Mouse (Mus musculus): ENCODE measurements around the gene Atp6v1a. TPM values are rescaled to one million over a fixed set of nuclear protein-coding genes. Genes with fewer than 3 reads are reported as not detected.

The Atp6v1a gene
- polyA plus RNA-seq, 1 experiment = 7.2 TPM

GRCm38 (mm10) chr16:44124713-44125112 lies 14.8 kb downstream of the Atp6v1a start:
- H3K36me3 ChIP-seq (ENCODE audit: control insufficient read depth, insufficient read depth, low read length) = no peaks in the 10 kb centered on the region
- no peak for DNase-seq (ENCODE audit: low read depth in 1 of 2, low spot score in 2 of 2)
- no peak overlapping the region for H3K4me3 ChIP-seq (ENCODE audit: extremely low read depth, insufficient read depth, insufficient read length)
- 0 out of 2 replicates have a peak, but pooled peaks cover 1% of the 10 kb centered on the region for H3K4me1 ChIP-seq (ENCODE audit: control insufficient read depth, insufficient read depth, insufficient read length)
- no peak overlapping the region for H3K27ac ChIP-seq (ENCODE audit: insufficient read depth, low read length)
- TF ChIP-seq POLR2A (IDR thresholded peaks at IDR 0.05; ENCODE audit: low read depth, low read length) (no peak), CTCF (IDR thresholded peaks at IDR 0.05; ENCODE audit: extremely low read depth, insufficient read depth, insufficient read length, insufficient replicate concordance) (no peak)
- H3K27me3 ChIP-seq (ENCODE audit: control insufficient read depth, insufficient read depth, low read length) = no peaks in the 10 kb centered on the region
- 67% methylated on average over 1 of the region's 1 CpGs for WGBS

GRCm38 (mm10) chr16:44123786-44124185 lies 15.7 kb downstream of the Atp6v1a start:
- Histone ChIP-seq H3K27me3 (ENCODE audit: control insufficient read depth, insufficient read depth, low read length) (no peaks in the 10 kb centered on the region), H3K4me3 (ENCODE audit: extremely low read depth, insufficient read depth, insufficient read length) (no peak overlapping the region), H3K27ac (ENCODE audit: insufficient read depth, low read length) (no peak overlapping the region), H3K36me3 (ENCODE audit: control insufficient read depth, insufficient read depth, low read length) (no peaks in the 10 kb centered on the region), H3K4me1 (ENCODE audit: control insufficient read depth, insufficient read depth, insufficient read length) (0 out of 2 replicates have a peak, but pooled peaks cover 3% of the 10 kb centered on the region)
- DNase-seq (ENCODE audit: low read depth in 1 of 2, low spot score in 2 of 2) = no peak
- TF ChIP-seq POLR2A (IDR thresholded peaks at IDR 0.05; ENCODE audit: low read depth, low read length) (no peak), CTCF (IDR thresholded peaks at IDR 0.05; ENCODE audit: extremely low read depth, insufficient read depth, insufficient read length, insufficient replicate concordance) (no peak)
- WGBS = 79% methylated on average over 2 of the region's 2 CpGs

GRCm38 (mm10) chr16:44122982-44123725 lies 16.4 kb downstream of the Atp6v1a start:
- no peaks in the 10 kb centered on the region for H3K27me3 ChIP-seq (ENCODE audit: control insufficient read depth, insufficient read depth, low read length)
- 90% methylated on average over 7 of the region's 7 CpGs for WGBS
- no peak for DNase-seq (ENCODE audit: low read depth in 1 of 2, low spot score in 2 of 2)
- no peak overlapping the region for H3K4me3 ChIP-seq (ENCODE audit: extremely low read depth, insufficient read depth, insufficient read length)
- H3K4me1 ChIP-seq (ENCODE audit: control insufficient read depth, insufficient read depth, insufficient read length) = 0 out of 2 replicates have a peak, but pooled peaks cover 3% of the 10 kb centered on the region
- no peak for TF ChIP-seq POLR2A (IDR thresholded peaks at IDR 0.05; ENCODE audit: low read depth, low read length)
- TF ChIP-seq CTCF (IDR thresholded peaks at IDR 0.05; ENCODE audit: extremely low read depth, insufficient read depth, insufficient read length, insufficient replicate concordance) = no peak
- H3K27ac ChIP-seq (ENCODE audit: insufficient read depth, low read length) = no peak overlapping the region
- no peaks in the 10 kb centered on the region for H3K36me3 ChIP-seq (ENCODE audit: control insufficient read depth, insufficient read depth, low read length)

- DNase-seq (ENCODE audit: low read depth in 1 of 2, low spot score in 2 of 2) = no peak
- no peak overlapping the region for H3K4me3 ChIP-seq (ENCODE audit: extremely low read depth, insufficient read depth, insufficient read length)
- H3K36me3 ChIP-seq (ENCODE audit: control insufficient read depth, insufficient read depth, low read length) = no peaks in the 10 kb centered on the region
- H3K4me1 ChIP-seq (ENCODE audit: control insufficient read depth, insufficient read depth, insufficient read length) = 0 out of 2 replicates have a peak, but pooled peaks cover 3% of the 10 kb centered on the region
- no peaks in the 10 kb centered on the region for H3K27me3 ChIP-seq (ENCODE audit: control insufficient read depth, insufficient read depth, low read length)
- TF ChIP-seq CTCF (IDR thresholded peaks at IDR 0.05; ENCODE audit: extremely low read depth, insufficient read depth, insufficient read length, insufficient replicate concordance) (no peak), POLR2A (IDR thresholded peaks at IDR 0.05; ENCODE audit: low read depth, low read length) (no peak)
- H3K27ac ChIP-seq (ENCODE audit: insufficient read depth, low read length) = no peak overlapping the region
- 87% methylated on average over 6 of the region's 6 CpGs for WGBS
Measured at GRCm38 (mm10) chr16:44122574-44122973, 16.9 kb downstream of the Atp6v1a start.

- H3K27ac ChIP-seq (ENCODE audit: insufficient read depth, low read length) = no peak overlapping the region
- TF ChIP-seq CTCF (IDR thresholded peaks at IDR 0.05; ENCODE audit: extremely low read depth, insufficient read depth, insufficient read length, insufficient replicate concordance) (no peak), POLR2A (IDR thresholded peaks at IDR 0.05; ENCODE audit: low read depth, low read length) (no peak)
- WGBS = 96% methylated on average over 6 of the region's 6 CpGs
Measured at GRCm38 (mm10) chr16:44122122-44122521, 17.4 kb downstream of the Atp6v1a start.

GRCm38 (mm10) chr16:44119753-44120501 lies 19.6 kb downstream of the Atp6v1a start:
- Histone ChIP-seq H3K27me3 (ENCODE audit: control insufficient read depth, insufficient read depth, low read length) (no peaks in the 10 kb centered on the region), H3K4me3 (ENCODE audit: extremely low read depth, insufficient read depth, insufficient read length) (no peak overlapping the region), H3K27ac (ENCODE audit: insufficient read depth, low read length) (peak overlapping the region; percentile 4; the same call in 1 of the 2 replicates), H3K4me1 (ENCODE audit: control insufficient read depth, insufficient read depth, insufficient read length) (0 out of 2 replicates have a peak, but pooled peaks cover 3% of the 10 kb centered on the region), H3K36me3 (ENCODE audit: control insufficient read depth, insufficient read depth, low read length) (peaks cover 2% of the 10 kb centered on the region)
- DNase-seq (ENCODE audit: low read depth in 1 of 2, low spot score in 2 of 2) = no peak
- WGBS = 82% methylated on average over 7 of the region's 7 CpGs
- no peak for TF ChIP-seq POLR2A (IDR thresholded peaks at IDR 0.05; ENCODE audit: low read depth, low read length)
- TF ChIP-seq CTCF (IDR thresholded peaks at IDR 0.05; ENCODE audit: extremely low read depth, insufficient read depth, insufficient read length, insufficient replicate concordance) = no peak

More at GRCm38 (mm10) chr16:44122122-44122521, 17.4 kb downstream of the Atp6v1a start:
- no peak for DNase-seq (ENCODE audit: low read depth in 1 of 2, low spot score in 2 of 2)
- no peaks in the 10 kb centered on the region for H3K36me3 ChIP-seq (ENCODE audit: control insufficient read depth, insufficient read depth, low read length)
- H3K4me3 ChIP-seq (ENCODE audit: extremely low read depth, insufficient read depth, insufficient read length) = no peak overlapping the region
- H3K27me3 ChIP-seq (ENCODE audit: control insufficient read depth, insufficient read depth, low read length) = no peaks in the 10 kb centered on the region
- 0 out of 2 replicates have a peak, but pooled peaks cover 3% of the 10 kb centered on the region for H3K4me1 ChIP-seq (ENCODE audit: control insufficient read depth, insufficient read depth, insufficient read length)

Data from spleen, adult 2 months (tissue).